ENCODE assay signal across 16 mouse cellular contexts in genomic region chr9:58276346-58276745, GRCm38 (mm10). TPM values are rescaled to one million over a fixed set of nuclear protein-coding genes. Genes with fewer than 3 reads are reported as not detected.
DNase-seq lines count a peak whose midpoint lies in the region; ATAC-seq and TF ChIP-seq lines count a peak whose summit lies in the region.
"Had no signal": no experiment of that assay in that cellular context is flagged by ENCODE, and none has a peak within 500 bp of the region (broad histone marks: within the 10 kb centered on the region; RNA-seq: fewer than 3 reads in every experiment).

No protein-coding gene starts in this region.

- intact Hi-C loops in gastrocnemius, adult 2 months (cut with DNase I): no loop called here
- intact Hi-C loops in gastrocnemius, postnatal 36 days (cut with DNase I): no loop called here

- ATAC-seq in kidney, embryonic 15.5 days (replicated peaks; ENCODE audit: low FRiP score): no peak
- ATAC-seq: forebrain, postnatal 0 days had no signal

- no peaks in the 10 kb centered on the region for H3K27me3 ChIP-seq in spleen, adult 2 months (ENCODE audit: control insufficient read depth, insufficient read depth, low read length)
- H3K27me3 ChIP-seq in kidney, embryonic 15.5 days: no peaks in the 10 kb centered on the region
- H3K27me3 ChIP-seq: hindbrain, embryonic 15.5 days; liver, embryonic 13.5 days had no signal

- peak overlapping the region; percentile 85 for H3K27ac ChIP-seq in gastrocnemius, adult 2 months
- H3K27ac ChIP-seq in spleen, adult 2 months (ENCODE audit: insufficient read depth, low read length): peak overlapping the region; percentile 93
- H3K27ac ChIP-seq in kidney, embryonic 15.5 days: peak overlapping the region; percentile 94; the same call in 1 of the 2 replicates
- H3K27ac ChIP-seq: hindbrain, embryonic 15.5 days; midbrain, embryonic 10.5 days had no signal

- no peak overlapping the region for H3K4me3 ChIP-seq in gastrocnemius, adult 2 months
- H3K4me3 ChIP-seq in spleen, adult 2 months (ENCODE audit: extremely low read depth, insufficient read depth, insufficient read length): no peak overlapping the region
- H3K4me3 ChIP-seq in kidney, embryonic 15.5 days (replicated peaks): no peak overlapping the region
- H3K4me3 ChIP-seq: hindbrain, embryonic 15.5 days; liver, embryonic 13.5 days; midbrain, embryonic 10.5 days had no signal

- H3K4me2 ChIP-seq in kidney, embryonic 15.5 days: no peak overlapping the region
- H3K4me2 ChIP-seq: hindbrain, embryonic 15.5 days had no signal

- 38% methylated on average over 5 of the region's 5 CpGs for WGBS in spleen, adult 2 months
- 27% methylated on average over 5 of the region's 5 CpGs for WGBS in kidney, embryonic 15.5 days

- no peak for TF ChIP-seq CTCF in gastrocnemius, adult 2 months (IDR thresholded peaks at IDR 0.05)
- TF ChIP-seq CTCF in spleen, adult 2 months (IDR thresholded peaks at IDR 0.05; ENCODE audit: extremely low read depth, insufficient read depth, insufficient read length, insufficient replicate concordance): no peak

- H3K9ac ChIP-seq in kidney, embryonic 15.5 days: no peak overlapping the region
- H3K9ac ChIP-seq: forebrain, postnatal 0 days; hindbrain, embryonic 15.5 days; liver, embryonic 13.5 days had no signal

- H3K36me3 ChIP-seq in spleen, adult 2 months (ENCODE audit: control insufficient read depth, insufficient read depth, low read length): no peaks in the 10 kb centered on the region
- H3K36me3 ChIP-seq in kidney, embryonic 15.5 days: no peaks in the 10 kb centered on the region
- H3K36me3 ChIP-seq: hindbrain, embryonic 15.5 days; liver, embryonic 13.5 days; midbrain, embryonic 10.5 days had no signal

- peaks cover 25% of the 10 kb centered on the region; the same call in 1 of the 2 replicates for H3K4me1 ChIP-seq in spleen, adult 2 months (ENCODE audit: control insufficient read depth, insufficient read depth, insufficient read length)
- H3K4me1 ChIP-seq in kidney, embryonic 15.5 days: peaks cover 49% of the 10 kb centered on the region

- no peaks in the 10 kb centered on the region for H3K9me3 ChIP-seq in kidney, embryonic 15.5 days (replicated peaks)
- H3K9me3 ChIP-seq: hindbrain, embryonic 15.5 days; liver, embryonic 13.5 days; midbrain, embryonic 10.5 days had no signal

- TF ChIP-seq POLR2A in spleen, adult 2 months (IDR thresholded peaks at IDR 0.05; ENCODE audit: low read depth, low read length): no peak

- DNase-seq in gastrocnemius, adult 2 months: no peak
- no peak for DNase-seq in gastrocnemius, postnatal 36 days
- no peak for DNase-seq in spleen, adult 2 months (ENCODE audit: low read depth in 1 of 2, low spot score in 2 of 2)
- DNase-seq in spleen, postnatal 36 days (ENCODE audit: low spot score in 2 of 2): no peak
- no peak for DNase-seq in layer of hippocampus, postnatal 36 days
- no peak for DNase-seq in adrenal gland, adult 2 months
- DNase-seq in adrenal gland, postnatal 4 days (ENCODE audit: low spot score in 2 of 2): no peak
- DNase-seq: adrenal gland, adult 8-10 months; cerebellum, adult 11 months; forebrain, postnatal 0 days; gastrocnemius, postnatal 14 days; liver, embryonic 13.5 days; thymus, postnatal 36 days had no signal

RNA-seq across cellular contexts. Expression of gene Stoml1, which starts 23.4 kb away (rescaled TPM):
- total RNA-seq in gastrocnemius, adult 2 months (2021): 1 to 10 TPM; 6.8 to 7.3 TPM
- 1 to 10 TPM; 5.5 to 7.5 TPM for total RNA-seq in gastrocnemius, postnatal 36 days (2021)
- 55.5 and 63.5 TPM in 2 replicates for polyA plus RNA-seq in spleen, adult 2 months (2012; rRNA removed)
- polyA plus RNA-seq in kidney, embryonic 15.5 days (2015; fragmentation: Nextera tagmentation; extraction: Ambion mirVana): 29.9 and 33.6 TPM in 2 replicates
- total RNA-seq in layer of hippocampus, postnatal 36 days (2021): 10 to 100 TPM; 71.3 to 79.0 TPM
- total RNA-seq in adrenal gland, adult 2 months (2021): 10 to 100 TPM; 13.8 to 17.2 TPM
- polyA plus RNA-seq in adrenal gland, adult 2 months (2012; rRNA removed): 38.1 and 38.4 TPM in 2 replicates
- 10 to 100 TPM; 29.9 to 30.8 TPM for total RNA-seq in adrenal gland, postnatal 4 days (2021)

RNA-seq across cellular contexts. Expression of gene Pml, which starts 26.8 kb away (rescaled TPM):
- 1 to 10 TPM; 4.1 to 4.5 TPM for total RNA-seq in gastrocnemius, adult 2 months (2021)
- 1 to 10 TPM; 4.0 to 4.3 TPM for total RNA-seq in gastrocnemius, postnatal 36 days (2021)
- polyA plus RNA-seq in spleen, adult 2 months (2012; rRNA removed): 91.6 and 121 TPM in 2 replicates
- 21.0 and 24.7 TPM in 2 replicates for polyA plus RNA-seq in kidney, embryonic 15.5 days (2015; fragmentation: Nextera tagmentation; extraction: Ambion mirVana)
- total RNA-seq in layer of hippocampus, postnatal 36 days (2021): 10 to 100 TPM; 12.8 to 15.4 TPM
- total RNA-seq in adrenal gland, adult 2 months (2021): 10 to 100 TPM; 20.8 to 28.0 TPM
- polyA plus RNA-seq in adrenal gland, adult 2 months (2012; rRNA removed): 27.7 and 33.4 TPM in 2 replicates
- 10 to 100 TPM; 31.6 to 32.1 TPM for total RNA-seq in adrenal gland, postnatal 4 days (2021)

RNA-seq across cellular contexts. Expression of gene Loxl1, which starts 36.6 kb away (rescaled TPM):
- 10 to 100 TPM; 10.6 to 17.9 TPM for total RNA-seq in gastrocnemius, adult 2 months (2021)
- 10 to 100 TPM; 13.9 to 14.3 TPM for total RNA-seq in gastrocnemius, postnatal 36 days (2021)
- 26.6 and 29.5 TPM in 2 replicates for polyA plus RNA-seq in spleen, adult 2 months (2012; rRNA removed)
- 33.2 and 39.7 TPM in 2 replicates for polyA plus RNA-seq in kidney, embryonic 15.5 days (2015; fragmentation: Nextera tagmentation; extraction: Ambion mirVana)
- 1 to 10 TPM; 3.5 to 3.9 TPM for total RNA-seq in layer of hippocampus, postnatal 36 days (2021)
- total RNA-seq in adrenal gland, adult 2 months (2021): 10 to 100 TPM; 24.8 to 44.6 TPM
- polyA plus RNA-seq in adrenal gland, adult 2 months (2012; rRNA removed): 73.5 and 81.5 TPM in 2 replicates
- total RNA-seq in adrenal gland, postnatal 4 days (2021): 10 to 100 TPM; 57.7 to 60.2 TPM
